Mouse (Mus musculus): ENCODE measurements around the gene Efhd1. TPM values are rescaled to one million over a fixed set of nuclear protein-coding genes. Genes with fewer than 3 reads are reported as not detected.

Gene Efhd1
- polyA plus RNA-seq (2016; fragmentation: Nextera tagmentation; extraction: Ambion mirVana), result 0.37 and 0.43 TPM in 2 replicates

GRCm38 (mm10) chr1:87264134-87265006 is at the start of gene Efhd1:
Gene Efhd1, plus strand, starts transcription at chr1:87264363.
- under 1% methylated on average over 70 of the region's 70 CpGs for WGBS
- H3K36me3 ChIP-seq, result no peaks in the 10 kb centered on the region
- no peak within 1 kb of the TSS for H3K27ac ChIP-seq
- ATAC-seq (ENCODE audit: insufficient number of reproducible peaks, insufficient read depth, low FRiP score, low TSS enrichment, low read depth), result peak; percentile 34; the same call in 1 of the 2 replicates
- peaks cover 96% of the 10 kb centered on the region for H3K27me3 ChIP-seq
- no peaks in the 10 kb centered on the region for H3K9me3 ChIP-seq
- peaks cover 22% of the 10 kb centered on the region for H3K4me1 ChIP-seq (replicated peaks)
- H3K4me2 ChIP-seq, result peak within 1 kb of the TSS; percentile 97
- peak within 1 kb of the TSS; percentile 52 for H3K4me3 ChIP-seq (replicated peaks)
- peak within 1 kb of the TSS; percentile 60 for H3K9ac ChIP-seq (replicated peaks)

- Histone ChIP-seq H3K36me3 (peaks cover 5% of the 10 kb centered on the region), H3K4me1 (replicated peaks) (peaks cover 31% of the 10 kb centered on the region), H3K27ac (peak overlapping the region; percentile 99; the same call in 1 of the 2 replicates), H3K4me3 (replicated peaks) (peak overlapping the region; percentile 86), H3K9me3 (no peaks in the 10 kb centered on the region), H3K9ac (replicated peaks) (peak overlapping the region; percentile 97), H3K4me2 (peak overlapping the region; percentile 78), H3K27me3 (no peaks in the 10 kb centered on the region)
- 28% methylated on average over 4 of the region's 4 CpGs for WGBS
- ATAC-seq (ENCODE audit: insufficient number of reproducible peaks, insufficient read depth, low FRiP score, low TSS enrichment, low read depth), result no peak
Observed at GRCm38 (mm10) chr1:87214748-87215147, 49.4 kb upstream of the Efhd1 start.

- 79% methylated on average over 3 of the region's 3 CpGs for WGBS
- Histone ChIP-seq H3K27me3 (no peaks in the 10 kb centered on the region), H3K4me2 (no peak overlapping the region), H3K4me1 (replicated peaks) (peaks cover 30% of the 10 kb centered on the region), H3K36me3 (peaks cover 37% of the 10 kb centered on the region), H3K4me3 (replicated peaks) (no peak overlapping the region), H3K9ac (replicated peaks) (no peak overlapping the region), H3K27ac (no peak overlapping the region), H3K9me3 (no peaks in the 10 kb centered on the region)
- ATAC-seq (ENCODE audit: insufficient number of reproducible peaks, insufficient read depth, low FRiP score, low TSS enrichment, low read depth), result no peak
Observed at GRCm38 (mm10) chr1:87217938-87218337, 46.2 kb upstream of the Efhd1 start.

- ATAC-seq (ENCODE audit: insufficient number of reproducible peaks, insufficient read depth, low FRiP score, low TSS enrichment, low read depth), result no peak
- Histone ChIP-seq H3K4me2 (no peak overlapping the region), H3K4me3 (replicated peaks) (no peak overlapping the region), H3K4me1 (replicated peaks) (no peaks in the 10 kb centered on the region), H3K27ac (no peak overlapping the region), H3K9me3 (no peaks in the 10 kb centered on the region), H3K36me3 (peaks cover 97% of the 10 kb centered on the region), H3K9ac (replicated peaks) (no peak overlapping the region), H3K27me3 (no peaks in the 10 kb centered on the region)
- WGBS, result 95% methylated on average over 8 of the region's 8 CpGs
Observed at GRCm38 (mm10) chr1:87225739-87226138, 38.4 kb upstream of the Efhd1 start.

- Histone ChIP-seq H3K4me1 (replicated peaks) (no peaks in the 10 kb centered on the region), H3K27ac (no peak overlapping the region), H3K4me2 (no peak overlapping the region), H3K9ac (replicated peaks) (no peak overlapping the region), H3K27me3 (no peaks in the 10 kb centered on the region), H3K36me3 (peaks cover 94% of the 10 kb centered on the region), H3K9me3 (no peaks in the 10 kb centered on the region), H3K4me3 (replicated peaks) (no peak overlapping the region)
- no peak for ATAC-seq (ENCODE audit: insufficient number of reproducible peaks, insufficient read depth, low FRiP score, low TSS enrichment, low read depth)
- WGBS, result 89% methylated on average over 1 of the region's 1 CpGs
Observed at GRCm38 (mm10) chr1:87226409-87227159, 37.6 kb upstream of the Efhd1 start.

GRCm38 (mm10) chr1:87227160-87227550 is 37.0 kb upstream of the Efhd1 start:
- no peak for ATAC-seq (ENCODE audit: insufficient number of reproducible peaks, insufficient read depth, low FRiP score, low TSS enrichment, low read depth)
- Histone ChIP-seq H3K36me3 (peaks cover 94% of the 10 kb centered on the region), H3K27me3 (no peaks in the 10 kb centered on the region), H3K4me2 (no peak overlapping the region), H3K9ac (replicated peaks) (no peak overlapping the region), H3K4me3 (replicated peaks) (no peak overlapping the region), H3K9me3 (no peaks in the 10 kb centered on the region), H3K4me1 (replicated peaks) (no peaks in the 10 kb centered on the region), H3K27ac (no peak overlapping the region)
- WGBS, result 93% methylated on average over 3 of the region's 3 CpGs

GRCm38 (mm10) chr1:87230606-87231005 is 33.6 kb upstream of the Efhd1 start:
- peaks cover 94% of the 10 kb centered on the region for H3K36me3 ChIP-seq

GRCm38 (mm10) chr1:87232197-87232596 is 32.0 kb upstream of the Efhd1 start:
- Histone ChIP-seq H3K36me3 (peaks cover 92% of the 10 kb centered on the region), H3K27ac (no peak overlapping the region), H3K4me2 (no peak overlapping the region), H3K27me3 (no peaks in the 10 kb centered on the region), H3K9me3 (no peaks in the 10 kb centered on the region), H3K9ac (replicated peaks) (no peak overlapping the region), H3K4me1 (replicated peaks) (no peaks in the 10 kb centered on the region), H3K4me3 (replicated peaks) (no peak overlapping the region)
- ATAC-seq (ENCODE audit: insufficient number of reproducible peaks, insufficient read depth, low FRiP score, low TSS enrichment, low read depth), result no peak
- 68% methylated on average over 7 of the region's 7 CpGs for whole genome bisulfite sequencing

More at GRCm38 (mm10) chr1:87230606-87231005, 33.6 kb upstream of the Efhd1 start:
- no peaks in the 10 kb centered on the region for H3K9me3 ChIP-seq
- WGBS, result 93% methylated on average over 5 of the region's 5 CpGs
- no peak overlapping the region for H3K4me2 ChIP-seq
- H3K9ac ChIP-seq (replicated peaks), result no peak overlapping the region
- no peak for ATAC-seq (ENCODE audit: insufficient number of reproducible peaks, insufficient read depth, low FRiP score, low TSS enrichment, low read depth)
- no peaks in the 10 kb centered on the region for H3K4me1 ChIP-seq (replicated peaks)
- no peaks in the 10 kb centered on the region for H3K27me3 ChIP-seq
- H3K4me3 ChIP-seq (replicated peaks), result no peak overlapping the region
- H3K27ac ChIP-seq, result no peak overlapping the region

- no peaks in the 10 kb centered on the region for H3K9me3 ChIP-seq
- no peak overlapping the region for H3K9ac ChIP-seq (replicated peaks)
- no peaks in the 10 kb centered on the region for H3K27me3 ChIP-seq
- WGBS, result 74% methylated on average over 8 of the region's 8 CpGs
- no peak overlapping the region for H3K4me2 ChIP-seq
- no peak overlapping the region for H3K4me3 ChIP-seq (replicated peaks)
- peaks cover 54% of the 10 kb centered on the region for H3K36me3 ChIP-seq
- no peaks in the 10 kb centered on the region for H3K4me1 ChIP-seq (replicated peaks)
- ATAC-seq (ENCODE audit: insufficient number of reproducible peaks, insufficient read depth, low FRiP score, low TSS enrichment, low read depth), result no peak
- no peak overlapping the region for H3K27ac ChIP-seq
Observed at GRCm38 (mm10) chr1:87239056-87239455, 25.1 kb upstream of the Efhd1 start.

- H3K4me1 ChIP-seq (replicated peaks), result 0 out of 2 replicates have a peak, but pooled peaks cover 2% of the 10 kb centered on the region
- no peaks in the 10 kb centered on the region for H3K9me3 ChIP-seq
- H3K36me3 ChIP-seq, result peaks cover 18% of the 10 kb centered on the region
- WGBS, result 89% methylated on average over 8 of the region's 8 CpGs
- no peak overlapping the region for H3K27ac ChIP-seq
- H3K4me3 ChIP-seq (replicated peaks), result no peak overlapping the region
- no peak overlapping the region for H3K4me2 ChIP-seq
- no peaks in the 10 kb centered on the region for H3K27me3 ChIP-seq
- H3K9ac ChIP-seq (replicated peaks), result no peak overlapping the region
- no peak for ATAC-seq (ENCODE audit: insufficient number of reproducible peaks, insufficient read depth, low FRiP score, low TSS enrichment, low read depth)
Observed at GRCm38 (mm10) chr1:87243021-87243420, 21.1 kb upstream of the Efhd1 start.

- Histone ChIP-seq H3K4me2 (no peak overlapping the region), H3K27me3 (no peaks in the 10 kb centered on the region), H3K9me3 (no peaks in the 10 kb centered on the region), H3K36me3 (no peaks in the 10 kb centered on the region), H3K9ac (replicated peaks) (no peak overlapping the region), H3K27ac (no peak overlapping the region), H3K4me3 (replicated peaks) (no peak overlapping the region), H3K4me1 (replicated peaks) (0 out of 2 replicates have a peak, but pooled peaks cover 2% of the 10 kb centered on the region)
- 44% methylated on average over 1 of the region's 1 CpGs for WGBS
- no peak for ATAC-seq (ENCODE audit: insufficient number of reproducible peaks, insufficient read depth, low FRiP score, low TSS enrichment, low read depth)
Observed at GRCm38 (mm10) chr1:87245430-87245829, 18.7 kb upstream of the Efhd1 start.

Data from limb, embryonic 12.5 days (tissue).